Mouse (Mus musculus) midbrain, embryonic 11.5 days (tissue): ENCODE data around the gene Htra3. TPM values are rescaled to one million over a fixed set of nuclear protein-coding genes. Genes with fewer than 3 reads are reported as not detected.

ENCODE experiments used
- ATAC-seq: fragments of 200-750 bp; cut with Nextera tagmentation; 2 replicates; pipeline ENCODE4 v1.8.0; 2017; ENCODE audit warnings: moderate TSS enrichment, moderate library complexity; ENCODE audit not compliant: low FRiP score
- DNase-seq: peaks from one replicate; pipeline ENCODE4 v3.0.0; 2015; ENCODE audit warnings: low spot score; ENCODE audit errors: missing footprints
- H3K27ac ChIP-seq: fragments of 300-500 bp; sonication (generic); 2 replicates; pipeline ENCODE4 v1.5.1; 2014; ENCODE audit warnings: low read depth, low read length
- H3K27me3 ChIP-seq: fragments of 300-500 bp; sonication (generic); 2 replicates; pipeline ENCODE4 v1.6.1; 2014; ENCODE audit warnings: mild to moderate bottlenecking, low read length, moderate library complexity, mixed read lengths; ENCODE audit not compliant: control insufficient read depth, insufficient read depth
- H3K36me3 ChIP-seq: fragments of 300-500 bp; sonication (generic); 2 replicates; pipeline ENCODE4 v1.6.1; 2014; ENCODE audit warnings: mild to moderate bottlenecking, low read length, moderate library complexity, mixed read lengths; ENCODE audit not compliant: control insufficient read depth, insufficient read depth
- H3K4me1 ChIP-seq: fragments of 300-500 bp; sonication (generic); 2 replicates; pipeline ENCODE4 v1.6.1; 2014; ENCODE audit warnings: low read length; ENCODE audit not compliant: control insufficient read depth, insufficient read depth
- H3K4me2 ChIP-seq: fragments of 300-500 bp; sonication (generic); 2 replicates; pipeline ENCODE4 v1.6.1; 2014; ENCODE audit warnings: mild to moderate bottlenecking, moderate library complexity
- H3K4me3 ChIP-seq: fragments of 300-500 bp; sonication (generic); 2 replicates; pipeline ENCODE4 v1.5.1; 2014; ENCODE audit warnings: low read depth, low read length
- H3K9ac ChIP-seq: fragments of 300-500 bp; sonication (generic); 2 replicates; pipeline ENCODE4 v1.6.1; 2014; ENCODE audit warnings: low read length
- H3K9me3 ChIP-seq: fragments of 300-500 bp; sonication (generic); 2 replicates; pipeline ENCODE4 v1.6.1; 2016; ENCODE audit warnings: low read length; ENCODE audit not compliant: control insufficient read depth
- WGBS: fragments of 180-500 bp; shearing (Covaris S2); extraction: QIAGEN DNeasy Blood & Tissue Kit; methylation state at CpG from one replicate; pipeline ENCODE4 v1.1.7; 2014; 5-methylcytosine and 5-hydroxymethylcytosine counted together
- polyA plus RNA-seq: library from polyadenylated mRNA; unstranded; fragments of >200 nt; fragmentation: Nextera tagmentation; extraction: Ambion mirVana; gene quantifications from 2 replicates; pipeline ENCODE4 v1.2.1, GENCODE M21; 2014

The Htra3 gene
- polyA plus RNA-seq, 1 experiment from 2014 or later: 7.6 TPM

DNA sequence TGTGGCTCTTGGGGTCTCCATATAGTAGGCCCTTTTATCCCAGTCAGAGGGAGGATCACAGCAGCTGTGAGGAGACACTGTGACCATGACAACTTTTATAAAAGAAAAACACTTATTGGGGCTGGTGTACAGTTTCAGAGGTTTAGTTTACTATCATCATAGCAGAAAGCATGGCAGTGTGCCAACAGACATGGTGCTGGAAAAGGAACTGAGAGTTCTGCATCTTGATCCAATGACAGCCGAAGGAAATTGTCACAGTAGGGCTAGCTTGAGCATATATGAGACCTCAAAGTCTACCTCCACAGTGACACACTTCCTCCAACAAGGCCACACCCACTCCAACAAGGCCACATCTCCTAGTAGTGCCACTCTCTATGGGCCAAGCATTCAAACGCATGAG is 9.3 kb upstream of the Htra3 start:
- Histone ChIP-seq H3K27ac (no peak overlapping the region), H3K4me1 (no peaks in the 10 kb centered on the region), H3K9ac (no peak overlapping the region), H3K4me3 (no peak overlapping the region), H3K9me3 (no peaks in the 10 kb centered on the region), H3K4me2 (no peak overlapping the region), H3K36me3 (no peaks in the 10 kb centered on the region), H3K27me3 (no peaks in the 10 kb centered on the region)
- ATAC-seq: no peak
- 89% methylated on average over 2 of the region's 2 CpGs for WGBS
- no peak for DNase-seq

DNA sequence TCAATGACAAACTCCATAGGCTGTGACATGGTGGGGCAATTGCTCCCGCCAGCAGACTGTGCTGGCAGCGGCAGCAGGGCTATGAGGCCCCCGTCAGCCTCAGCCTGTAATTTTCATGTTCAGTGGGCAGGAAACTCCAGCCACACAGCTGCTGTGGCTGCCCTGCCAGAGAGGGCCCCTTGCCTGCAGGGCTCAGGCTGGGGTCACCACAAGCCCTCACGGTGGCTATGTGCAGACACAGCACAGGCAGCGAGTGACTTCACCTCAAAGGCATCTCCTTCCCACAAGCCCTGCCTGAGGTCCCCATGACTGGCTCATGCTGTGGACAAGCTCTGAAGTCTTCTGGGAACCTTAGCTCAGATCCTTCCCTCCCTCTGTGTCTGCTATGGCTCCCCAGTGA is 7.5 kb upstream of the Htra3 start:
- no peak for ATAC-seq
- H3K4me3 ChIP-seq: no peak overlapping the region
- H3K36me3 ChIP-seq: no peaks in the 10 kb centered on the region
- H3K4me1 ChIP-seq: no peaks in the 10 kb centered on the region
- H3K9me3 ChIP-seq: no peaks in the 10 kb centered on the region
- no peaks in the 10 kb centered on the region for H3K27me3 ChIP-seq
- no peak overlapping the region for H3K27ac ChIP-seq
- no peak overlapping the region for H3K9ac ChIP-seq
- DNase-seq: no peak
- H3K4me2 ChIP-seq: no peak overlapping the region
- WGBS: 74% methylated on average over 5 of the region's 5 CpGs

DNA sequence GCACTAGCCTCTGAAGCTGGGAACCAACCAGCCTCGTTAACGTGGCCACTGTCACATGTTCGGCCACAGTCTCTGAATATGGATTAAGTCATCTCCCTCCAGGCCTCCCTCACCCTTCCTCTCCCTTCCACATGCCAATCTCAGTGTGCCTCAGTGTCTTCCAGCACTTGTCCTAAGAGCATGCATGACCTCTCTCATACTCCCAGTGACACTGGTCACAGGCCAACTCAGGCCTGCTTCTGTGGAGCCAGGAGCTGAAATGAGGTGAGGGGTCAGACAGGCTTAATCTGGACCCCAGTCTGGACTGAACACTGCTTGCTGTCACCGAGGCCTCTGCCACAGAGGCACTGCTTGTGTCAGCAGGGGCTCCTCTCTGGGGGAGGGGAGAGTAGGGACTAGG is 6.8 kb upstream of the Htra3 start:
- Histone ChIP-seq H3K27ac (no peak overlapping the region), H3K4me1 (no peaks in the 10 kb centered on the region), H3K9me3 (no peaks in the 10 kb centered on the region), H3K4me2 (no peak overlapping the region), H3K36me3 (no peaks in the 10 kb centered on the region), H3K4me3 (no peak overlapping the region), H3K9ac (no peak overlapping the region), H3K27me3 (no peaks in the 10 kb centered on the region)
- DNase-seq (no peak), ATAC-seq (no peak)
- 61% methylated on average over 4 of the region's 4 CpGs for WGBS

DNA sequence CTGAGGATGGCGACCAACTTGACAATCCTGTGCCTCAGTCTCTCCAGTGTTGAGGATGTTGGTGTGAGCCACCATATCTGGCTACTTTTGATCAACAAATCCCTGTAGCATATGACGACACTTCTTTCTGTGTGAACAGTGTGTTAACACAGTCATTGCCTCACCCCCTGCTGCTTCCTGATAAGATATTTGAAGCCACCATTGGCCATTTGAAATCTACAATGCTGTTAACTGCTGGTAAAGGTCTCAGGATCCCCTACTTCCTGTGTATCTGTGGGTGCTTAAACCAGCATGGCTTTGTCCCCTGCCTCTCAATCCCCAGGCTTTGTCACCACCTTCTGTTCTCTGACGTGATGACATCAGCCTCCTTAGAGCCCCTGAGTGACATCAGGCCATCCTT is 5.5 kb upstream of the Htra3 start:
- DNase-seq: no peak
- no peak overlapping the region for H3K4me3 ChIP-seq
- no peak overlapping the region for H3K27ac ChIP-seq
- H3K4me1 ChIP-seq: no peaks in the 10 kb centered on the region
- no peaks in the 10 kb centered on the region for H3K36me3 ChIP-seq
- no peak overlapping the region for H3K4me2 ChIP-seq
- WGBS: 65% methylated on average over 3 of the region's 3 CpGs
- ATAC-seq: no peak
- no peak overlapping the region for H3K9ac ChIP-seq
- no peaks in the 10 kb centered on the region; the same call in 1 of the 2 replicates for H3K27me3 ChIP-seq
- no peaks in the 10 kb centered on the region for H3K9me3 ChIP-seq

DNA sequence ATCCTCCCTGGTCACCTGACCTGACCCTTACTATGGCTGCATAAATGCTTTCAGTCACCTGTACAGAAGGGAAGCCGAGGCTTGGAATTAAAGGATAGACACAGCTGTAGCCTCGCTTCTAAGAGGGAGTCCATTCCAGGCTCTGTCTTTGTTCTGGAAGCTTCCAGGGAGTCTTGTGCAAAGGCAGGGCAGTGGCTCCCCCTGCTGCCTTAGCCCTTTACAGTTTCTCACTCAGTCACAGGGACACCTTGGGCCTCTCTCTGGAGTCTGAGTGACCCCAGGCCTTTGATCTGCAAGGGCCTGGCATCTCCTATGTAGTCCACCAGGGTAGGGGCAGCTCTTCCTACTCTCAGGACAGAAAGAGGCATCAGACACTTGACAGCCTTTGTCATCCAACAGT is 1.4 kb upstream of the Htra3 start:
- DNase-seq (no peak), ATAC-seq (no peak)
- H3K27me3 ChIP-seq: peaks cover 24% of the 10 kb centered on the region
- no peak overlapping the region for H3K4me3 ChIP-seq
- H3K36me3 ChIP-seq: no peaks in the 10 kb centered on the region
- H3K4me2 ChIP-seq: no peak overlapping the region
- H3K9me3 ChIP-seq: no peaks in the 10 kb centered on the region
- no peak overlapping the region for H3K27ac ChIP-seq
- no peaks in the 10 kb centered on the region for H3K4me1 ChIP-seq
- WGBS: 67% methylated on average over 2 of the region's 2 CpGs
- no peak overlapping the region for H3K9ac ChIP-seq

DNA sequence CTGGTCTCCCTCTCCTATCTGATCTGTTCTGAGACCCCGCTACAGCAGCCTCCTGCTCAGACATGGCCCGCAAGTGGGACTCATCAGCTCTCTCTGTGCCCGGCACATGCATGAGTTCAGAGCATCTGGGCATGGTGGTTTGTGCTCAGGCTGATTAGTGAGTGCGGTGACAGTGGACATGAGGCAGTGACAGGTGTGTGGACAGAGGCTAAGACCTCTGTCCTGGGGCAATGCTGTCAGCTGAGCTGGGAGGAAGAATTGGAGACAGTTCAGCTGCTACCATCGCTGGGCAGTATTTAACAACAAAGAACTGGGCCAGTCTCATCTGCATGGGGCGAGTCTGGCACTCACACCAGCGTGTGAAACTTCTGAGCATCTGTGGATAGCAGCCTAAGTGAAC is 2.6 kb downstream of the Htra3 start:
- Histone ChIP-seq H3K4me2 (no peak overlapping the region), H3K4me1 (no peaks in the 10 kb centered on the region), H3K27ac (no peak overlapping the region), H3K9ac (no peak overlapping the region), H3K4me3 (no peak overlapping the region), H3K36me3 (no peaks in the 10 kb centered on the region), H3K27me3 (peaks cover 24% of the 10 kb centered on the region), H3K9me3 (no peaks in the 10 kb centered on the region)
- WGBS: 92% methylated on average over 7 of the region's 7 CpGs
- DNase-seq (no peak), ATAC-seq (no peak)

DNA sequence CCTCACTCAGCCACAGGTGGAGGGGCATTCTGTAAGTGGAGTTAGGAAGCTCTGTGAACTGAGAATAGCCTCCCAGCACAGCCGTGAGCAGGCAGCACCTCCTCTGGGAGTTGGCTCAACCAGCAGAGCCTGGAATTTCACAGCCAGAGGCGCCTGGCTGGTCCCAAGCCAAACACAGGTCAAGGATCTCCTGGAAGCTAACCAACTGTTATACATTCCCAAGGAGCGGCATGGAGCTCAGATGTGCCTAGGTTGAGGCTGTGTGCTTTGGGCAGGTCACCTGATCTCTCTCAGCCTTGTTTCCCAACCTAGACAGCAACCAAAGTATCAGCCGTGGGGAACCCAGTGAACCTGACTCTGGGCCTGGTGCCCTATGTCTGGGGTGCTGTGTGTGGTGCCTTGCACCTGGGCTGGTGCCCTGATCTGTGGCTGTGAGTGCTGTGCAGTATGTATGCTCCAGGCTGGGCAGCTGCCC is 5.5 kb downstream of the Htra3 start:
- no peak overlapping the region for H3K4me2 ChIP-seq
- 90% methylated on average over 4 of the region's 4 CpGs for whole genome bisulfite sequencing
- H3K9me3 ChIP-seq: no peaks in the 10 kb centered on the region
- H3K9ac ChIP-seq: no peak overlapping the region
- no peak overlapping the region for H3K4me3 ChIP-seq
- H3K27ac ChIP-seq: no peak overlapping the region
- DNase-seq: peak; percentile 54
- no peak for ATAC-seq
- H3K4me1 ChIP-seq: no peaks in the 10 kb centered on the region
- peaks cover 15% of the 10 kb centered on the region for H3K27me3 ChIP-seq
- no peaks in the 10 kb centered on the region for H3K36me3 ChIP-seq

DNA sequence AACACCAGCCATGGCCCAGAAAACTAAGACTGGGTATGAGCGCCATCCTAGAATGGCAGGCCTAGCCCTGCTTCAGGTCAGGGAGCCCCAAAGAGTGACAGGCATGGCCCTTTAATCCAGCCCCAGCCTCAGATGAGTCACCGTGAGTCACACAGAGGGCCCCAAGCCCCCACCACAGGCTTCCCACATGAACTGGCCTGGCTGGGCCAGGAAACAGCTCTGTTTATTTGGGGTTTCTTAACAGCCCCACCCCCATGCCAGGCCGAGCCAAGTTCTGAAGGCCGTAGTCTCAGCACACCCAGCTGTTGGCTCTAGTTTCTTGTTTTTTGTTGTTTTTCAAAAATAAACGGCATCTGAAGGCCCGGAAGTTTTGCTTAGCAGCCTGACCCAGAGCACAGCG is 6.5 kb downstream of the Htra3 start:
- no peak for DNase-seq
- no peak overlapping the region for H3K27ac ChIP-seq
- no peak overlapping the region for H3K9ac ChIP-seq
- ATAC-seq: no peak
- no peak overlapping the region for H3K4me3 ChIP-seq
- whole genome bisulfite sequencing: 74% methylated on average over 7 of the region's 7 CpGs
- H3K36me3 ChIP-seq: no peaks in the 10 kb centered on the region
- no peak overlapping the region for H3K4me2 ChIP-seq
- no peaks in the 10 kb centered on the region for H3K9me3 ChIP-seq
- H3K4me1 ChIP-seq: no peaks in the 10 kb centered on the region
- H3K27me3 ChIP-seq: peaks cover 5% of the 10 kb centered on the region

DNA sequence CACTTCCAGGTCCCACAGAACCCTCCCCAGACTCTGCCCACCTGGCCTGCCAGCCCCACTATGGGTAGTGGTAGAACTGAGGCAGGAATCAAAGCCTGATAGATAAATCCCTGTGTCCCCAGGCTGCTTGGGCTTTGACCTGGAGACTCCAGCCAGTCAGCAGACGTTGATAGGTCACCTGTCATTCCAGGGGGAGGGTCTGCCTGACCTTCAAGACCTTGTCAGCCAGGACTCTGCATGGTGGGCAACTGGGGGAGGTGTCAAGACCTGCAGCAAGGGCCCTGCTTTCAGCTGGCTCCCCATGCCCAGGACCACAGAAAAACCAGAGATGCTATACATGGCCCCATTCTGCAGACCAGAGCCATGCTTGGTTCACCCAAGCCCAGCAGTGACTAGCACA is 7.0 kb downstream of the Htra3 start:
- Histone ChIP-seq H3K27me3 (no peaks in the 10 kb centered on the region; the same call in 1 of the 2 replicates), H3K27ac (no peak overlapping the region), H3K9me3 (no peaks in the 10 kb centered on the region), H3K9ac (no peak overlapping the region), H3K4me2 (no peak overlapping the region), H3K4me3 (no peak overlapping the region), H3K4me1 (no peaks in the 10 kb centered on the region), H3K36me3 (no peaks in the 10 kb centered on the region)
- DNase-seq: peak; percentile 56
- 72% methylated on average over 1 of the region's 1 CpGs for WGBS
- no peak for ATAC-seq

DNA sequence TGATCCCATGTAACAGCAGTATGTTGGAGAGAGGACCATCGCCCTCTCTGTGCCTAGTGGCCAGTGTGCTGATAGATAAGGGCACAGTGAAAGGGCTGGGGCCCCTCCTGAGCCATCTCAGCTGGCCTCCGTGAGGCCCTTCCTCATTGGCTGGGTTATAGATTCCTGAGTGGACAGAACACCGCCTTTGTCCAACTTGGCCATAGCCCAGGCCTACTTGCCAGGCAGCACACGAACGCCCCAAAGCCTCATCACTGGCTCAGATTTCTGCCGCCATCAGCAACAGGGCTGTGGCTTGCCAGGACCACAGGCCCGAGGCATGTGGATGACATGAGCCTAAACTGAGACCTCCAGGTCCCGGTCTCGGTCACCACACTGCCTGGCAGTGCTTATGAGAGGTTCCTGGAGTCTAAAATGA is 8.1 kb downstream of the Htra3 start:
- Histone ChIP-seq H3K9me3 (no peaks in the 10 kb centered on the region), H3K9ac (no peak overlapping the region), H3K27ac (no peak overlapping the region), H3K36me3 (no peaks in the 10 kb centered on the region), H3K4me3 (no peak overlapping the region), H3K4me1 (no peaks in the 10 kb centered on the region), H3K4me2 (no peak overlapping the region), H3K27me3 (no peaks in the 10 kb centered on the region)
- DNase-seq (peak; percentile 56), ATAC-seq (no peak)
- 78% methylated on average over 9 of the region's 9 CpGs for WGBS
